Mouse (Mus musculus) mammary gland, adult 2 months (tissue): ENCODE measurements around the gene AC129217.1. TPM values are rescaled to one million over a fixed set of nuclear protein-coding genes. Genes with fewer than 3 reads are reported as not detected.

Experiments
- polyA plus RNA-seq: library from polyadenylated mRNA; depleted of rRNA; stranded (reverse); fragments of >200 nt; gene quantifications from 2 replicates; pipeline ENCODE4 v1.2.3, GENCODE M21; 2012; ENCODE audit warnings: low replicate concordance; rRNA removed

The AC129217.1 gene
- polyA plus RNA-seq = not detected in 2 replicates

GRCm38 (mm10) chr19:8829660-8830059 lies at the start of gene AC129217.1:
Gene AC129217.1 (plus strand): TSS chr19:8829773.

GRCm38 (mm10) chr19:8786008-8786781 lies 43.4 kb upstream of the AC129217.1 start, which contains the start of gene Taf6l:
Gene Taf6l (minus strand): TSS chr19:8786417.

GRCm38 (mm10) chr19:8798264-8798946 lies 31.2 kb upstream of the AC129217.1 start, which contains the start of gene Polr2g:
Gene Polr2g (minus strand): TSS chr19:8798577.

GRCm38 (mm10) chr19:8802130-8802821 lies 27.3 kb upstream of the AC129217.1 start, which contains the start of gene Zbtb3:
Gene Zbtb3 (plus strand): TSS chr19:8802555.

GRCm38 (mm10) chr19:8818801-8819595 lies 10.6 kb upstream of the AC129217.1 start, which contains the start of gene Ttc9c:
Gene Ttc9c (minus strand): TSS chr19:8819333.

GRCm38 (mm10) chr19:8819596-8820423 lies 9.8 kb upstream of the AC129217.1 start, which contains the start of gene Hnrnpul2:
Gene Hnrnpul2 (plus strand): TSS chr19:8820010.

GRCm38 (mm10) chr19:8837251-8837791 lies 7.7 kb downstream of the AC129217.1 start, which contains the start of gene Bscl2:
Gene Bscl2 (plus strand): TSS chr19:8837467.

GRCm38 (mm10) chr19:8839103-8839907 lies 9.7 kb downstream of the AC129217.1 start, which contains the start of gene Gng3:
Gene Gng3 (minus strand): TSS chr19:8839194.

GRCm38 (mm10) chr19:8850402-8850901 lies 20.9 kb downstream of the AC129217.1 start, which contains the start of gene Lrrn4cl:
Gene Lrrn4cl (plus strand): TSS chr19:8850768.

GRCm38 (mm10) chr19:8871267-8872186 lies 42.0 kb downstream of the AC129217.1 start, which contains the start of gene Ubxn1:
Gene Ubxn1 (plus strand): TSS chr19:8871496.

GRCm38 (mm10) chr19:8880311-8881033 lies 50.9 kb downstream of the AC129217.1 start, which contains the start of gene Uqcc3:
Gene Uqcc3 (minus strand): TSS chr19:8880923.

GRCm38 (mm10) chr19:8883616-8884015 lies 54.0 kb downstream of the AC129217.1 start, which contains the start of the genes Lbhd1 and Gm49403:
Gene Lbhd1 (plus strand): TSS chr19:8883732.
Gene Gm49403 (plus strand): TSS chr19:8883930.

GRCm38 (mm10) chr19:8888511-8889385 lies 59.2 kb downstream of the AC129217.1 start, which contains the start of the genes 1810009A15Rik and Gm49416:
Gene 1810009A15Rik (plus strand): TSS chr19:8888853.
Gene Gm49416 (plus strand): TSS chr19:8888926.

